Mouse (Mus musculus) spleen, postnatal 36 days (tissue): ENCODE results near the gene Gm10322.

ENCODE experiments used
- DNase-seq, 2 experiments: peaks; one replicate each; pipeline ENCODE4 v3.0.0; 2022; ENCODE audit warnings: low spot score in 2 of 2, mixed read lengths in 1 of 2

Gm10322 gene

DNA sequence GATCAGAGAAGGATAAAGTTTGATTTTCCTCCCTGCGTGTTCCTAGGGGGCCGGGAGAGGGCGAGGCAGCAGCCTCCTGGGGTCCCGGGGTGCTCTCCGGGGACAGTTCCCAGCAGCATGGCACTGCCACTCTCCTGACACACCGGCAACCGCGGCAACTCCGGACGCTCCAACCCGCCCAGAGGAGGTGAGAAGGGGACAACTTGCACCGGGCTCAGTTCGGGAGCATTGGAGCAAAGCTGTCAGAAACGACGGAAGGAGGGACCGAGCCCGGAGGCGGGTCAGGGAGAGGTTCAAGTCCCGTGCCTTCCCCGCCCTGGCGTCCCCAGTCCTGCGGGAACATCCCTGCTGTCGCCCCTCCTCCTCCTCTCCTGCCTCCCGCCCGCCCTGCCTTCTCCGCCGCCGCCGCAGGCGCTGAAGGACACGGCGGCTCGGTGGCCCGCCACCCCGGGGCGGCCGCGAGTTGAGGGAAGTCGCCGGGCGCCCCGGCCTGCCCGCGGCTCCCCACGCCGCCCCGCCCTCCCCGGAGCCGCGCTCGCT is at the start of gene Gm10322:
Gene Gm10322, plus strand, starts transcription at position 83 of the 540 bp plus-strand sequence.
- peak in 1 of 2 experiments; percentile 53 for DNase-seq

- DNase-seq, result no peak
Observed at GRCm38 (mm10) chr10:59566968-59567367, 48.9 kb upstream of the Gm10322 start.

DNA sequence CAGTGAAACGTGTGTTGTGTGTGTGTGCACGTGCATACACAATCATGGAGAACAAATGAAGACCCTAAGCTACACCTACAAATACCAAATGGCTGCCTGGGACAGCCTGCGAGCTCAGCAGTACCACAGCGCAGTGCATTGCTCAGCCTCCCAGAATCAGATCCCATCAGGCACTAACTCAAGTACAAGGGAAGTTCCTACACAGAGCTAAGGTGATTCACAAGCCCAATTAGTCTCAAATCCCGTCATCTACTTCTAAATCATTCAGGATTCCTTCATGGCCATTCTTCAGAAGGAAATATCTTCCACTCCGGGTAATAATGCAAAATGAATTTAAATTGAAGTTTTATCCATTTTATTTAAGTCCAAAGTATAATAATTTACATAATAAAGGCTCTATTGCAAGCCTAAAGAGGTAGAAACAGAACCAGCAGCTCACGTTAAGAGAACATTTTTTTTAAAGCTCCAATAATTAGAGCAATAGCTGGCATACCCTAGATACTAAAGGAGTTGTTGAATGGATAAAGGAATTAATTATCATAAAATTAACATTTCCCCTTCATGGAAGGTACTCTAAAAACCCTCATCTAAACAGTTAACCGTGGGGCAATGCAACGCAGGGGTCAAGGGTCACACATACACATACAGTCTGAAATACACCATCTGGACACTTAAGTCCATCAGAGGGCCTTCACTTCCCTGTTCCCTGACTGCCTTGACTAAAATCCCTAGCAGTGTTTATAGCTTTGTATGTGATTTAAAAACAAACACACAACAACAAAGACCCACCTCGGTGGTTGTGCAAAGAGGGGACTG is 47.0 kb upstream of the Gm10322 start:
- no peak for DNase-seq

- DNase-seq, result no peak
Observed at GRCm38 (mm10) chr10:59569481-59569869, 46.4 kb upstream of the Gm10322 start.

GRCm38 (mm10) chr10:59570360-59570759 is 45.5 kb upstream of the Gm10322 start:
- DNase-seq, result no peak

- no peak for DNase-seq
Observed at GRCm38 (mm10) chr10:59570780-59571179, 45.1 kb upstream of the Gm10322 start.

- no peak for DNase-seq
Observed at GRCm38 (mm10) chr10:59571273-59571672, 44.6 kb upstream of the Gm10322 start.

DNA sequence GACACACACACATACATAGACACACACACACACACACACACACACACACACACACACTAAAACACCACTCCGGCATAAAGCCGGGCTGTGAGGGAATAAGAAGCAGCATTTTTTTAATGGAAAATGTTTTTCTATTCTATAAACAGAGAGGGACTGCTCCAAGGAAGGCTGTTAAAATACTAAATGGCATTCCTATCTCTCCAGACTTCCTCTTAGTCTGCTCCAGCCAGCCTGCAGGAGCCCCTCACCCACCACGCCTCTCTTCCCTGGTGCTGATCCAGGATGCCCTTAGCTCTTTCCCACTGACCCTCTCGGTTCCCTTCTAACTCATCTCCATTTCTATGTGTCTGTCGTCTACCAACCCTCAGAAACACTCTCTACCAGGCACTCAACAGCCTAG is 43.9 kb upstream of the Gm10322 start:
- no peak for DNase-seq

DNA sequence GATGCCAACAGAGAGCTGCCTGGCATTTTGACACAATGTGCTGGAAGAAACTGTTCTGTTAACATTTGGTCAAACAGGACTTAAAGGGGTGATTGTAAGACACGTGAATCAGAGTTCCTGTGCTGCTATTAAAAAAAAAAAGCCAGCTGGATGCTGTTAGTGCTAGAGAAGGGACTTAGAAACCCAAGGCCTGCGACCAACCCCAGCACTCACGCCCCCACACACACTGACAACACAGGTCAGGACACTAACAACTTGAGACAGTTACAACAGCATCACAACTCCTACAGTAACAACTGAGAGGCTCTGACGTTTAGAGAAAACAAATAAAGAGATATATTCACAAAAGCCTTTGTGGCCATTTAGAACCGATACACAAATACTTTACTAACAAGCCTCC is 39.6 kb upstream of the Gm10322 start:
- DNase-seq, result no peak

GRCm38 (mm10) chr10:59577871-59578801 is 37.7 kb upstream of the Gm10322 start:
- no peak for DNase-seq

DNA sequence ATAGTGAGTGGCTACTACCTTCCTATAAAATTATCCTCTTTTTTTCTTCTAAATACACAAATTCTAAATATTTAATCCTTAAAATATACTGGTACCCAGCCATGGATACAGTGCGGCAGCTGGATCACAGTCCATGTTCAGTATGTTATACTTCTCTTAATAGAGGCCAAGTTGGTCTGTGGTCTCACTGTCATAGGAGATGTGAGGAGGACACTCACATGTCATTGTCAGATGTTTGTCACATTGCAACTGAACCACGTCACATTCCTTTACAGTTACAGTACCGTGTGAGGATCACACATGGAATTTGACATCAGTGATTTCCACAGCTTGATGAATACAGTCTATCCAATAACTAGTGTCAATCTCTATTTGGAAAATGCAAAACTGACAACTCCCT is 36.2 kb upstream of the Gm10322 start:
- no peak for DNase-seq

DNA sequence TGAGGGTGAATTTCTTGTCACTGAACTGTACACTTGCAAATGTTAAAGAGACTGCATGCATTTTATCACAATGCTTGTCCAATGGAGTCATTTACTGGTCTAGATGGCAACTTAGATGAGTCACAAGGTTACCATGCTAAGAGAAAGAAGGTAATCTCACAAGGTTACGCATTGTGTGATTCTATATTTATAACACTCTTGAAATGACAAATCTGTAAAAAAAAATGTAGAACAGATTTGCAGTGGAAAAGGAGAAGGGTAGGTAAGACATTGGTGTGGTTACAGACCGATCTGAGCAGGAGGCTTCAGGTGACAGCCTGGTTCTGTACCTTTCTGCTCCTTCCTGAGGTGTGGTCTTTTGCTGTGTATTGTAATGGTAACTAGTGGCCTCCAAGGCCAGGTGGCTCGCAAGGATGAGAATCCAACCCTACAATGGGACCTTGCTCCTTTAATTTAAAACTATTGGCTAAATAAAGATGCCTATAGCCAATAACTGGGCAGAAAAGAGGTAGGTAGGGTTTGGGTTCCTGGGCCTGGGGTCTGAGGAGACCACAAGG is 35.2 kb upstream of the Gm10322 start:
- no peak for DNase-seq

DNA sequence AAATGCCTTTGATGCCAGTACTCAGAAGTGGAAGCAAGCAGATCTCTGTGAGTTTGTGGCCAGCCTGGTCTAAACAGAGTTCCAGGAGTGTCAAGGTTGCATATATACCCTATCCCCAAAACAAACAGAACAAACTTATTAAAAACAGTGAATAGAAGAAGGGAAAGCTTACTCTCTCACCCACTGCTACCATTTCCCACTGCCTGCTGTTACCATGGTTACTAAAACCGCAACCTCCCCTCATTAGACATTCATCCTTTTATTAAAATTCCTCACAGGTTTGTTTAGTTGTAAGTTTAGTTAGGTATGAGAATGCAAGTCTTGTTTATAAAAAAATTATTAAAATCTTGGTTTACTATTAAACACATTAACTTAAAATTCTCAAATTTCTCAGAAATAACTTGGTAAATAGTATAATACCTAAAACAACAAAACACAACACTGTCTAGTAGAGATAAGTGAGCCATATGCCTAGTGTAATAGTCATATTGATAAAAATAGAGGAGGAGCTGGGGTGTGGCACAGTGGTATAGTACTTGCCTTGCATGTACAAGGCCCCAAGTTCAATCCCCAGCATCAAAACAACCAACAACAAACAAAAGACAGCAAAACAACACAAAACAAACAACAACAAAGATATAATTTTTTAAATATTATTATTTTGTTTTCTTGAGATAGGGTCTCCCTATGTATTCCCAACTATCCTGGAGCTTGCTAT is 33.9 kb upstream of the Gm10322 start:
- no peak for DNase-seq

- no peak for DNase-seq
Observed at GRCm38 (mm10) chr10:59585621-59586020, 30.2 kb upstream of the Gm10322 start.

GRCm38 (mm10) chr10:59586821-59587220 is 29.0 kb upstream of the Gm10322 start:
- no peak for DNase-seq

DNA sequence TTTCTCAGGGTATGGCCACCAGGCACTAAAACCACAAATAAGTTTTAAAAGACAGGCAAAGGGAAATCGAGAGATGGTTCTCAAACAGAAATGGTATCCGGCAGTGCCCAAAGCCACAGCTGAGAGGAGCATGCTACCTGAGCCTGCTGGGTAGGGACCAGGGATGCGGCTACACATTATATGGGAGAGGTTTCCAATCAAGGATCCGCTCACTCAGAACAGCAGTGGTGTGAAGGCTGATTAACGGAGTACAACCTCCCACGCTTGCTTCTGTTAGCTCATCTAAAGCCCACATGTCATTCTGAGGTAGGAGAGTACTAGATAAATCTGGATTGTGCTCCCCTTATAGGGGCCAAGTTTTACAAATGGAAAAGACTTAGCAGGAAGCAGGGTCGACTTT is 27.7 kb upstream of the Gm10322 start:
- DNase-seq, result no peak

GRCm38 (mm10) chr10:59589420-59589819 is 26.4 kb upstream of the Gm10322 start:
- DNase-seq, result peak; percentile 53 to 65

- DNase-seq, result no peak
Observed at GRCm38 (mm10) chr10:59589856-59590255, 26.0 kb upstream of the Gm10322 start.

DNA sequence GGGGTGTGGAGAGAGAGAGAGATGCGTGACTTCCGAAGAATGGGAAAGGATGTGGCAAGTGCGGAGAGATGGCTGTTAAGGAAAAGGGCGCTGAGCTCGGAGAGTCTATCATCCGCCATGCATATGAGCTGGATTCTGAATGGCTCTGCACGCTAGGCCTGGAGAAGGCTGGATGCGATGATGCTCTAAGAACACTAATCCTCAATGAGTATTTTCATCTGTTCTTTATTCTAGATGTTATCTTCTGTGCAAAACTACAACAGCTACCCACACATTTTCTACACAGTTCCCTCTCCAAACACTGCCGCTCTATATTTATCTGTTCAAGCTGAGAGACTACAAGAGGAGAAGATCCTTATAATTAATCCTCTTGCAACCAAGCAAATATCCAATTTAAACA is 25.3 kb upstream of the Gm10322 start:
- no peak for DNase-seq

- DNase-seq, result peak in 1 of 2 experiments; percentile 31
Observed at GRCm38 (mm10) chr10:59593826-59594570, 21.9 kb upstream of the Gm10322 start.

DNA sequence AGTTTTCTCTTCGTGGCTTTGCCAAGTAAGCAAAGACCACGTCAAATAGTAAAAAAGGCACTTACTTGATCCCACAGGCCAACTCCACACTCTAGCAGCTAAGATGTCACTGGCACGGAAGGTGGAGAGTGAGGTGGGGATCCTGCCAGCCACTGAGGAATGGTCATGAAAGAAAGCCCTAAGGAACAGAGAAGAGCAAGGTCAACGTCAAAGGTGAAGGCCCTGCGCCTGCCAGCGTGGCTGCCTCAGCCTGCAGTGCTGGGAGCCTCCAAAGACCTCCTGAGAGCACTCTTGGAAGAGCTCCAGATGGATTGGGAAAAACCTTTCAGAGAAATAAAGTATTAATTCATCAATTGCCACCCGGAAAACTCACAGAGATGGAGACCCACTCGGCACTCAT is 15.3 kb upstream of the Gm10322 start:
- no peak for DNase-seq
